Mouse (Mus musculus) spleen, adult 2 months (tissue): Measurements from ENCODE around the gene Syt1.

ENCODE experiments used
- CTCF ChIP-seq: fragments of 200-500 bp; IDR thresholded peaks from 2 replicates; pipeline ENCODE4 v1.5.1; 2011; ENCODE audit warnings: mild to moderate bottlenecking, inconsistent platforms; ENCODE audit not compliant: insufficient read depth, insufficient read length, insufficient replicate concordance; ENCODE audit errors: extremely low read depth
- POLR2A ChIP-seq: fragments of 200-500 bp; IDR thresholded peaks from 2 replicates; pipeline ENCODE4 v1.6.1; 2011; ENCODE audit warnings: low read depth, low read length, inconsistent platforms

- no peak for TF ChIP-seq CTCF
- no peak for TF ChIP-seq POLR2A
These were observed 428.4 kb downstream of the Syt1 start for GRCm38 (mm10) chr10:108582397-108582730.
